Mouse (Mus musculus): ENCODE results near the gene Gm42674. TPM values are rescaled to one million over a fixed set of nuclear protein-coding genes. Genes with fewer than 3 reads are reported as not detected.

The Gm42674 gene
- polyA plus RNA-seq, 1 experiment from 2014 or later: not detected

DNA sequence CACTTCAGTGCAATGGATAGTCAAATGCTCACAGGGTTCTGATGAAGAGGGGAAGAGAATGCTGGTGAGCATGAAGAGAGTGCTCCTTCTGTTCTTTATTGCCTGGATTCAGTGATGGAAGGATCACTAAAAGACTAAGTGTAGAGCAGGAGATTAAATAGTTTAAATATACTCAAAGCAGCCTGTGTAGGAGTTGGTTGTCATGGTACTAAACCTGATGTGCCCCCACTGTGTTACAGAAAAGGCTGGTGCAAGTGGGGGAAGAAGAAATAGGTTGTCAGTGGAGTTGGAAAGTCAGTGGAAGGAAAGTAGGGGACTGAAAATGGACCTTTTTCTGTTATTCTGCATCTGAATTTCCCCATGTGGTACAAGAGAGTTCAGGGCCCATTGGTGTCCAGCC is 47.3 kb downstream of the Gm42674 start:
- Histone ChIP-seq H3K4me3 (ENCODE audit: low read depth, low read length) (no peak overlapping the region), H3K4me2 (no peak overlapping the region), H3K9me3 (ENCODE audit: low read depth, low read length) (no peaks in the 10 kb centered on the region), H3K4me1 (ENCODE audit: insufficient read depth) (no peaks in the 10 kb centered on the region), H3K9ac (no peak overlapping the region), H3K36me3 (ENCODE audit: insufficient read depth) (no peaks in the 10 kb centered on the region), H3K27me3 (ENCODE audit: insufficient read depth, low read length) (no peaks in the 10 kb centered on the region), H3K27ac (ENCODE audit: low read depth) (no peak overlapping the region)
- no peak for ATAC-seq (ENCODE audit: insufficient read depth)
- no peak for DNase-seq
- TF ChIP-seq CTCF (IDR thresholded peaks at IDR 0.05; ENCODE audit: low read depth): no peak

DNA sequence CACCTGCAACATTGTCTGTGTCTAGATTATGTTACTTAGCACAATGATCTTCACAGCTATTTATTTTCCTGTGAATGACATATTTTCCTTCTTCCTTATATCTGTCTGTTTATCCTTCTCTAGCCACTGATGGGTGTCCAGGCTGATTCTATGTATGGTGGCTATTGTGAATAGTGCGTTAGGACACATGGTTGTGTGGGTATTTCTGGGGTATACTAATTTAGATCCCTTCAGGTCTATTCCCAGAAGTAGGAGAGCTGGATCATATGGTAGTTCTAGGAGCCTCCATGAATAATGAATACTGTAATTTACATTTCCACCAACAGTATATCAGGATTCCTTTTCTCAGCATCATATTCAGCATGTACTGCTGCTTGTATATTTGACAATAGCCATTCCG is 48.1 kb downstream of the Gm42674 start:
- WGBS: 93% methylated on average over 2 of the region's 2 CpGs
- no peak overlapping the region for H3K9ac ChIP-seq

DNA sequence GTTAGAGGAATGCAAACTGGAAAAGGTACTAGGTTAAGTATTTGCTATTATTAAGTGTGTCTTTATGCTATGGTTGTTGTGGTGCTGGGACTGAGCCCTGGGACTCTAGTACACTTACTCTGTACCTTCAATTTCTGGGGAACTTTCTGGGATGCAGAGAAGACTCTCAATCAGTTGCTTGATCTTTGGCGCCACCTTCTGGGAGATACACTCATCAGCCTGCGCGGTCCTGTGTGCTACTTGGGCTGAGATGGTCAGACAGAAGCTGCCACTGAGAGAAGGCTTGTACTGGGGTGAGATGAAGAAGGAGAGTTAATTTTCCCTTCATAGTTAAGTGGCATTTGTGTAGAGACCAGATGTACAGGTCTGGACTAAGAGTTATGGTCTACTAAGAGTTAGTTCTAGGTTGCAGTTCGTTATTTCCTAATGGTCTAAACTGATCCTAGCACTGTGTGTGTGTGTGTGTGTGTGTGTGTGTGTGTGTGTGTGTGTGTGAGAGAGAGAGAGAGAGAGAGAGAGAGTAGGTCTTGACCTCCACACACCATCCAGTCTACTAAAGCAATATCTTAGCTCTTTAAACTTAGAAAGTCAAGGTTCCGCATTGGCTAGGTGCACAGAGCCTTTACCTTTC is 51.3 kb downstream of the Gm42674 start:
- Histone ChIP-seq H3K4me3 (ENCODE audit: low read depth, low read length) (no peak overlapping the region), H3K36me3 (ENCODE audit: insufficient read depth) (no peaks in the 10 kb centered on the region), H3K4me2 (no peak overlapping the region), H3K9me3 (ENCODE audit: low read depth, low read length) (no peaks in the 10 kb centered on the region), H3K4me1 (ENCODE audit: insufficient read depth) (no peaks in the 10 kb centered on the region), H3K9ac (no peak overlapping the region), H3K27me3 (ENCODE audit: insufficient read depth, low read length) (no peaks in the 10 kb centered on the region), H3K27ac (ENCODE audit: low read depth) (no peak overlapping the region)
- ATAC-seq (ENCODE audit: insufficient read depth) (peak; percentile 80), DNase-seq (peak; percentile 93)
- WGBS: 34% methylated on average over 5 of the region's 5 CpGs
- peak; percentile 84 for TF ChIP-seq CTCF (IDR thresholded peaks at IDR 0.05; ENCODE audit: low read depth)

More for the DNA sequence above, 48.1 kb downstream of the Gm42674 start:
- no peak for ATAC-seq (ENCODE audit: insufficient read depth)
- no peaks in the 10 kb centered on the region for H3K36me3 ChIP-seq (ENCODE audit: insufficient read depth)
- no peak overlapping the region for H3K27ac ChIP-seq (ENCODE audit: low read depth)
- no peak for TF ChIP-seq CTCF (IDR thresholded peaks at IDR 0.05; ENCODE audit: low read depth)
- H3K27me3 ChIP-seq (ENCODE audit: insufficient read depth, low read length): no peaks in the 10 kb centered on the region
- no peak overlapping the region for H3K4me3 ChIP-seq (ENCODE audit: low read depth, low read length)
- no peaks in the 10 kb centered on the region for H3K9me3 ChIP-seq (ENCODE audit: low read depth, low read length)
- H3K4me2 ChIP-seq: no peak overlapping the region
- no peaks in the 10 kb centered on the region for H3K4me1 ChIP-seq (ENCODE audit: insufficient read depth)
- no peak for DNase-seq

DNA sequence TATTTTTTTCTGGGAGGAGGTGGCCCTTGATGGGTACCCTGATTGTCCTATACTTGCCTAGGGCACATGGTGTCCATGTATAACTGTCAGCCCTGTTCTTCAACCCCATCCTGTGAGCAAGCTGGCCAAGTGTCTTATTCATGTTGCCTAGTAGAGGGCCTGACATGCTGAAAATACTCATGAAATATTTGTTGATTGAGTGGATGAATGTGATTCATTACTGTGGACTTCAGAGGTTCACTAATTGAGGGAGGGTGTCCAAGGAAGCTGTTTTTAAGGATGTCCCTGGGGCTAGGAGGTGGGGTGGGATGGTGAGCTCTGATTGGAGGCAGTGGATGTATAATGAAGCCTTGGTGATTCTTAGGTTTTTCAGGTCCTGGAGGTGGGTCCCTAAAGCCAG is 52.0 kb downstream of the Gm42674 start, which contains the start of gene S100a7a:
TSS of gene S100a7a (plus strand) at position 301 of the 400 bp plus-strand sequence.
- Histone ChIP-seq H3K4me2 (no peak within 1 kb of the TSS), H3K36me3 (ENCODE audit: insufficient read depth) (no peaks in the 10 kb centered on the region), H3K4me3 (ENCODE audit: low read depth, low read length) (no peak within 1 kb of the TSS), H3K4me1 (ENCODE audit: insufficient read depth) (no peaks in the 10 kb centered on the region), H3K27me3 (ENCODE audit: insufficient read depth, low read length) (no peaks in the 10 kb centered on the region), H3K9ac (no peak within 1 kb of the TSS), H3K27ac (ENCODE audit: low read depth) (no peak within 1 kb of the TSS), H3K9me3 (ENCODE audit: low read depth, low read length) (no peaks in the 10 kb centered on the region)
- no peak for TF ChIP-seq CTCF (IDR thresholded peaks at IDR 0.05; ENCODE audit: low read depth)
- ATAC-seq (ENCODE audit: insufficient read depth): no peak
- DNase-seq: no peak

Other genes starting within 250 kb of the Gm42674 start
- 18.4 and 19.1 TPM in 2 replicates for gene Slc27a3, start 212.0 kb upstream of the Gm42674 start, polyA plus RNA-seq (2014; fragmentation: Nextera tagmentation; extraction: Ambion mirVana)
- gene Ints3, start 168.3 kb upstream of the Gm42674 start, polyA plus RNA-seq (2014; fragmentation: Nextera tagmentation; extraction: Ambion mirVana): 38.5 and 40.5 TPM in 2 replicates
- gene Npr1, start 136.0 kb upstream of the Gm42674 start, polyA plus RNA-seq (2014; fragmentation: Nextera tagmentation; extraction: Ambion mirVana): 17.8 and 19.3 TPM in 2 replicates
- 232 and 240 TPM in 2 replicates for gene Ilf2, start 125.8 kb upstream of the Gm42674 start, polyA plus RNA-seq (2014; fragmentation: Nextera tagmentation; extraction: Ambion mirVana)
- 68.0 and 74.7 TPM in 2 replicates for gene Snapin, start 110.9 kb upstream of the Gm42674 start, polyA plus RNA-seq (2014; fragmentation: Nextera tagmentation; extraction: Ambion mirVana)
- 103 and 109 TPM in 2 replicates for gene Chtop, start 92.4 kb upstream of the Gm42674 start, polyA plus RNA-seq (2014; fragmentation: Nextera tagmentation; extraction: Ambion mirVana)
- 28.0 and 33.9 TPM in 2 replicates for gene S100a1, start 87.5 kb upstream of the Gm42674 start, polyA plus RNA-seq (2014; fragmentation: Nextera tagmentation; extraction: Ambion mirVana)
- 27.3 and 32.2 TPM in 2 replicates for gene S100a13, start 87.5 kb upstream of the Gm42674 start, polyA plus RNA-seq (2014; fragmentation: Nextera tagmentation; extraction: Ambion mirVana)
- gene S100a14, start 75.0 kb upstream of the Gm42674 start, polyA plus RNA-seq (2014; fragmentation: Nextera tagmentation; extraction: Ambion mirVana): 1.2 and 1.6 TPM in 2 replicates
- gene S100a16, start 64.7 kb upstream of the Gm42674 start, polyA plus RNA-seq (2014; fragmentation: Nextera tagmentation; extraction: Ambion mirVana): 161 and 175 TPM in 2 replicates
- gene S100a3, start 41.3 kb upstream of the Gm42674 start, polyA plus RNA-seq (2014; fragmentation: Nextera tagmentation; extraction: Ambion mirVana): 0.12 and 0.49 TPM in 2 replicates
- gene S100a2, start 11.7 kb upstream of the Gm42674 start, polyA plus RNA-seq (2014; fragmentation: Nextera tagmentation; extraction: Ambion mirVana): not detected in 2 replicates
- gene S100a4, start 1.9 kb downstream of the Gm42674 start, polyA plus RNA-seq (2014; fragmentation: Nextera tagmentation; extraction: Ambion mirVana): 3.1 and 3.7 TPM in 2 replicates
- not detected in 2 replicates for gene S100a5, start 6.6 kb downstream of the Gm42674 start, polyA plus RNA-seq (2014; fragmentation: Nextera tagmentation; extraction: Ambion mirVana)
- 84.2 and 100 TPM in 2 replicates for gene S100a6, start 11.0 kb downstream of the Gm42674 start, polyA plus RNA-seq (2014; fragmentation: Nextera tagmentation; extraction: Ambion mirVana)
- not detected in 2 replicates for gene S100a7a, start 52.1 kb downstream of the Gm42674 start, polyA plus RNA-seq (2014; fragmentation: Nextera tagmentation; extraction: Ambion mirVana)
- 5.6 and 32.5 TPM in 2 replicates for gene S100a8, start 67.1 kb downstream of the Gm42674 start, polyA plus RNA-seq (2014; fragmentation: Nextera tagmentation; extraction: Ambion mirVana)
- 1.9 and 14.0 TPM in 2 replicates for gene S100a9, start 93.8 kb downstream of the Gm42674 start, polyA plus RNA-seq (2014; fragmentation: Nextera tagmentation; extraction: Ambion mirVana)
- gene Pglyrp4, start 125.0 kb downstream of the Gm42674 start, polyA plus RNA-seq (2014; fragmentation: Nextera tagmentation; extraction: Ambion mirVana): not detected in 2 replicates
- not detected in 2 replicates for gene Gm5849, start 176.0 kb downstream of the Gm42674 start, polyA plus RNA-seq (2014; fragmentation: Nextera tagmentation; extraction: Ambion mirVana)

All from lung, embryonic 14.5 days (tissue).